Mouse (Mus musculus) embryonic fibroblast, embryonic 13.5 days (primary cell): ENCODE measurements at regions not wholly inside any gene's neighbourhood (a gene's known extent, or its start where the extent isn't known, plus 50 kb on each side); places are given as distances from the start of the nearest gene placed in this dataset.

ENCODE experiments used
- CTCF ChIP-seq: IDR thresholded peaks from 2 replicates; pipeline ENCODE4 v1.5.1; 2011; ENCODE audit warnings: mild to moderate bottlenecking, control low read depth, low read length, moderate library complexity, borderline replicate concordance; ENCODE audit not compliant: insufficient read depth
- POLR2A ChIP-seq: IDR thresholded peaks from 2 replicates; pipeline ENCODE4 v1.6.1; 2011; ENCODE audit warnings: low read depth, mild to moderate bottlenecking, control low read depth, low read length, moderate library complexity

- no peak for TF ChIP-seq CTCF
- no peak for TF ChIP-seq POLR2A
Observed at GRCm38 (mm10) chr17:85818098-85818855, 130.2 kb upstream of the Six2 start.
